Mouse (Mus musculus) hindbrain, embryonic 12.5 days (tissue): Measurements from ENCODE around the gene Syt6. TPM values are rescaled to one million over a fixed set of nuclear protein-coding genes. Genes with fewer than 3 reads are reported as not detected.
"Not testable (repeated sequence)": the region's sequence is repeated elsewhere in the genome, so short reads cannot be mapped to it uniquely, and the experiment has no call there.

Source experiments
- ATAC-seq: fragments of 200-750 bp; cut with Nextera tagmentation; 2 replicates; pipeline ENCODE4 v1.8.0; 2017; ENCODE audit warnings: moderate TSS enrichment; ENCODE audit not compliant: low FRiP score
- H3K27ac ChIP-seq: fragments of 300-500 bp; sonication (generic); 2 replicates; pipeline ENCODE4 v1.5.1; 2016; ENCODE audit warnings: mild to moderate bottlenecking
- H3K27me3 ChIP-seq: fragments of 300-500 bp; sonication (generic); 2 replicates; pipeline ENCODE4 v1.6.1; 2016; ENCODE audit warnings: mild to moderate bottlenecking
- H3K36me3 ChIP-seq: fragments of 300-500 bp; sonication (generic); 2 replicates; pipeline ENCODE4 v1.6.1; 2016; ENCODE audit warnings: mild to moderate bottlenecking
- H3K4me1 ChIP-seq: fragments of 300-500 bp; sonication (generic); 2 replicates; pipeline ENCODE4 v1.6.1; 2016
- H3K4me2 ChIP-seq: fragments of 300-500 bp; sonication (generic); replicated peaks from 2 replicates; pipeline ENCODE4 v1.6.1; 2016; ENCODE audit warnings: mild to moderate bottlenecking
- H3K4me3 ChIP-seq: fragments of 300-500 bp; sonication (generic); 2 replicates; pipeline ENCODE4 v1.5.1; 2016; ENCODE audit warnings: mild to moderate bottlenecking
- H3K9ac ChIP-seq: fragments of 300-500 bp; sonication (generic); 2 replicates; pipeline ENCODE4 v1.6.1; 2016; ENCODE audit warnings: mild to moderate bottlenecking, moderate library complexity
- H3K9me3 ChIP-seq: fragments of 300-500 bp; sonication (generic); replicated peaks from 2 replicates; pipeline ENCODE4 v1.6.1; 2016; ENCODE audit warnings: mild to moderate bottlenecking
- WGBS: fragments of 180-500 bp; shearing (Covaris S2); methylation state at CpG from one replicate; pipeline ENCODE4 v1.1.7; 2016; 5-methylcytosine and 5-hydroxymethylcytosine counted together
- polyA plus RNA-seq: library from polyadenylated mRNA; unstranded; fragments of >200 nt; fragmentation: Nextera tagmentation; extraction: Ambion mirVana; gene quantifications from 2 replicates; pipeline ENCODE4 v1.2.1, GENCODE M21; 2016

Gene Syt6
- polyA plus RNA-seq, 1 experiment from 2014 or later = 6.8 TPM

DNA sequence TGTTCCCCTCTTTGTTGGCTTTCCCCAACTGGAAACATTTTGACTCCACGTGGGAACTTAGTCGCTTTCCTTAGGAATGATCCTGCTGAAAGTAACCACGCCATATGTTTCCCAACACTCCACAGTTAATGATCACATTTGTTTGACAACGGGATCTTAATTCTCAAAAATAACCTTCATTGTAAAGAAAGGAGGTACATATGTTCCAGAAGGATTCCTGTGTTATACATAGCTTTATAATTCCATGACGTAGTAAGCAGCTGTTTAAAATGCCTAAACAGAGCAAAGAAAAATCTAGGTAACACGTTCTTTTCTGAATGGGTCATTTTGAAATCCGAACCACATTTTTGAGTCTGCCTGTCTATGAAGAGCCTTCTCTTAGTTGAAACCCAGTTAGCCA is 58.1 kb downstream of the Syt6 start:
- WGBS = 85% methylated on average over 7 of the region's 7 CpGs
- no peak for ATAC-seq
- Histone ChIP-seq H3K9ac (no peak overlapping the region), H3K4me1 (no peaks in the 10 kb centered on the region), H3K4me3 (no peak overlapping the region), H3K9me3 (no peaks in the 10 kb centered on the region), H3K27ac (no peak overlapping the region), H3K36me3 (no peaks in the 10 kb centered on the region), H3K27me3 (no peaks in the 10 kb centered on the region), H3K4me2 (no peak overlapping the region)

DNA sequence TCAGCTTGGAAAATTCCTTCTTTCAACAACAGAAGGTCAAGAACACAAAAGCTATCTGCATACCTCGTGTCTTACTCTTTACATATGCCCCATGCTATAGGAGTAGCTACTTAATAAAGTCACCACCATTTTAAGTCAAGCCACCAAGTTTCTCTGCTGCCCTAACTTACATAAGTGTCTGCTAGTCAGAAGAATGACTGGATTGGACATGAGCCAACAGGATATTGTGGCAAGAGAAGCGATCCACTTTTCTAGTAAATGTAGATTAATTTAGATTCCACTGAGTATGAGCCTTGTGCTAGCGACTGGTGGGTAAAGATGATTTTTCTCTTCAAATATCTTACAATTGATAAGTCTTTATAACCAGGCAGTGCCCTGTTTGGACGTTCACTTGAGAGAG is 58.8 kb downstream of the Syt6 start:
- no peak for ATAC-seq
- WGBS = 81% methylated on average over 4 of the region's 4 CpGs
- H3K4me2 ChIP-seq = no peak overlapping the region
- no peak overlapping the region for H3K27ac ChIP-seq
- no peaks in the 10 kb centered on the region for H3K4me1 ChIP-seq
- H3K9ac ChIP-seq = no peak overlapping the region
- H3K4me3 ChIP-seq = no peak overlapping the region
- H3K27me3 ChIP-seq = no peaks in the 10 kb centered on the region
- no peaks in the 10 kb centered on the region for H3K9me3 ChIP-seq
- no peaks in the 10 kb centered on the region for H3K36me3 ChIP-seq

DNA sequence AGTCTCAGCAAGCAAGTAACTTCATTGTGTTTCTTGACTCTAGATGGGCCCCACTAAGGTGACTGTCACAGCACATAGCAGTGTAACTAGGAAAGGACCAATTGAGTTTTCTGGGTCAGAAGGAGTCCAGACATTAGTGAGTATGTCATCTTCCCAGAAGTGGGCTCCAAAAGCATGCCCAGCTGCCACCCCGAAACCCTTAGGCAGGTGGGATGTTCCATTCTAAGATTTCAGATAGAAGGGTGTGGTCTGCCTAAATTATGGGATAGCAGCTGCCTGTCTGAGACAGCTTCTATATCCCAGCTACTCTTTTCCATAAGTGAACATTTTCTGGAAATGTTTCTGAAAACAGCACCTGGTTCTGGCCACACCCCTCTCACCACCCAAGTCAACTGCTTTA is 59.2 kb downstream of the Syt6 start:
- Histone ChIP-seq H3K9ac (no peak overlapping the region), H3K4me3 (no peak overlapping the region), H3K4me2 (no peak overlapping the region), H3K27ac (no peak overlapping the region), H3K4me1 (no peaks in the 10 kb centered on the region), H3K36me3 (no peaks in the 10 kb centered on the region), H3K27me3 (no peaks in the 10 kb centered on the region), H3K9me3 (no peaks in the 10 kb centered on the region)
- ATAC-seq = no peak
- 90% methylated on average over 1 of the region's 1 CpGs for WGBS

DNA sequence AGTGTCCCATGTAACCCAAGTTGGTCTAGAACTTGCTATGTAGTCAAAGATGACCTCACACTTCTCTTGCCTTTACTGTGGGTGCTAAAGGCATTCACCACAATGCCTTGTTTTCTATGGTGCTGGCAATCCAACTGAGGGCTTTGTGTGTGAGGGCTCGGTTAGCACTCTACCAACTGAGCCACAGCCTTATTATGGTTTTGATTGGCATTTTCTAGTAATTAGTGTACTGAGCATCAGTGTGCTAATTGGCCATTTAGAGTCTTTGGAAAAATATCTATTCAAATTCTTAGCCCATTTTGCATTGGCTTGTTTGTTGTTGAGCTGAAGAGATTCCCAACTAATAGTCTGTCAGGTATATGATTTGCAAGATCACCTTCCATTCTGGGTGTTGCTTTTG is 62.6 kb downstream of the Syt6 start:
- Histone ChIP-seq H3K27me3 (no peaks in the 10 kb centered on the region), H3K4me3 (no peak overlapping the region), H3K36me3 (no peaks in the 10 kb centered on the region), H3K4me2 (no peak overlapping the region), H3K9ac (no peak overlapping the region), H3K4me1 (peaks cover 9% of the 10 kb centered on the region), H3K27ac (no peak overlapping the region), H3K9me3 (no peaks in the 10 kb centered on the region)
- 86% methylated on average over 1 of the region's 1 CpGs for WGBS
- ATAC-seq = no peak

DNA sequence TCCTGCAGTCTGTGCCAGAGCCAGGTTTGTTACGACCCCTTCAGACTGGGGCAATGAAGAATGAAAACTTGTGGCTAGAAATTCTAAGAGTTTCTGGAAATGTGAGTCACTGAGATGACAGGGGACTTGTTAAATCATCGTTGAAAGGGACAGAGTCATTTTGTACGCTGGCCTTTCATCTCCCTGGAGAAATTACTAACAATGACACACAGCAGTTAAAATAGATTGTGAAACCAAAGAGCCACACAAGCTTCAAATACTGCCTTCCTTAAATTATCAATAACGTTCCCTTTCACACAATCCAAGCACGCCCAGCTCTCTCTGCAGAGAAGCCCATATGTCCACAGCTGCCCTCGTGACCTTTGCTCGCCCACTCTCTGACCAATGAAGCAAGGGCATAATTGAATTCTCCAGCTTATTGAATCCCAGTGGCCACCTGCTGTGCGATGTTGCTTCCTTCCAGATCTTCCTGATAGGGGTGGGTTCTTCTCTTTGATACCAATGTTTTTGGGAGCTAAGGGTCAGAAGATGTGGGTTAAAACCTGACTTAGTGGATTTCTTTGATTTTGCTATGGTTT is 65.3 kb downstream of the Syt6 start:
- Histone ChIP-seq H3K36me3 (no peaks in the 10 kb centered on the region), H3K9ac (peak overlapping the region; percentile 18; the same call in 1 of the 2 replicates), H3K27ac (no peak overlapping the region), H3K4me3 (no peak overlapping the region), H3K27me3 (no peaks in the 10 kb centered on the region), H3K4me1 (peaks cover 9% of the 10 kb centered on the region), H3K4me2 (no peak overlapping the region), H3K9me3 (no peaks in the 10 kb centered on the region)
- ATAC-seq = no peak
- 19% methylated on average over 8 of the region's 8 CpGs for WGBS

DNA sequence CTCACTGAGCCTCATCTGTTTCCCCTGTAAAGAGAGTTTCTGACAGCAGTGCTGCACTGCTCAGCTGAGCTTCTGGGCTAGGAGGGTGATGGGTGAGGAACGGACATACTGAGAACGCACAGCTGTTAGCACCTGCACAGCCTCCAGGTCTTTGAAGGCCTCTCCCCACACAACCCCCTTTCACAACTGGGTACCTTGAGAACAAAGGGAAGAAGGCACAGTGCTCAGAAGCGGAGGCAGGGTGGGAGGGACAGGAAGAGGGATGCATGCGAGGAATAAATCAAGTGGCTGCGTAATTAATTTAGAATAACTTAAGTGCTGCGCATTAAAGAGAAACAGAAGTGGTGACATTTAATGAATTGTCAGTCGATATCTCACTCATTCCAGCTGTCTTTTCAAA is 66.3 kb downstream of the Syt6 start:
- no peaks in the 10 kb centered on the region for H3K36me3 ChIP-seq
- H3K4me3 ChIP-seq = no peak overlapping the region
- 46% methylated on average over 7 of the region's 7 CpGs for WGBS
- H3K9me3 ChIP-seq = no peaks in the 10 kb centered on the region
- peaks cover 9% of the 10 kb centered on the region for H3K4me1 ChIP-seq
- ATAC-seq = peak; percentile 52
- no peak overlapping the region for H3K9ac ChIP-seq
- no peaks in the 10 kb centered on the region for H3K27me3 ChIP-seq
- H3K27ac ChIP-seq = no peak overlapping the region
- no peak overlapping the region for H3K4me2 ChIP-seq

DNA sequence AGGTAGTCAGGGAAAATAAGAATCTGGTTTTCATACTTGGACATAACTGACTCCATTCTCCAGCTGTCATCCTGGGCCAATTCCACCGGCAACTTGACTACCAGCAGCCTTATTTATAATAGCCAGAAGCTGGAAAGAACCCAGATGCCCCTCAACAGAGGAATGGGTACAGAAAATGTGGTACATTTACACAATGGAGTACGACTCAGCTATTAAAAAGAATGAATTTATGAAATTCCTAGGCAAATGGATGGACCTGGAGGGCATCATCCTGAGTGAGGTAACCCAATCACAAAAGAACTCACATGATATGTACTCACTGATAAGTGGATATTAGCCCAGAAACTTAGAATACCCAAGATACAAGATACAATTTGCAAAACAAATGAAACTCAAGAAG is 70.9 kb downstream of the Syt6 start, which contains the start of gene Atg4a-ps:
TSS of gene Atg4a-ps (minus strand) at position 101 of the 400 bp plus-strand sequence.
- not testable (repeated sequence) for H3K27me3 ChIP-seq, H3K36me3 ChIP-seq, H3K9ac ChIP-seq, H3K4me3 ChIP-seq, H3K9me3 ChIP-seq, H3K4me1 ChIP-seq, ATAC-seq, H3K27ac ChIP-seq, H3K4me2 ChIP-seq
- WGBS = 88% methylated on average over 2 of the region's 2 CpGs

DNA sequence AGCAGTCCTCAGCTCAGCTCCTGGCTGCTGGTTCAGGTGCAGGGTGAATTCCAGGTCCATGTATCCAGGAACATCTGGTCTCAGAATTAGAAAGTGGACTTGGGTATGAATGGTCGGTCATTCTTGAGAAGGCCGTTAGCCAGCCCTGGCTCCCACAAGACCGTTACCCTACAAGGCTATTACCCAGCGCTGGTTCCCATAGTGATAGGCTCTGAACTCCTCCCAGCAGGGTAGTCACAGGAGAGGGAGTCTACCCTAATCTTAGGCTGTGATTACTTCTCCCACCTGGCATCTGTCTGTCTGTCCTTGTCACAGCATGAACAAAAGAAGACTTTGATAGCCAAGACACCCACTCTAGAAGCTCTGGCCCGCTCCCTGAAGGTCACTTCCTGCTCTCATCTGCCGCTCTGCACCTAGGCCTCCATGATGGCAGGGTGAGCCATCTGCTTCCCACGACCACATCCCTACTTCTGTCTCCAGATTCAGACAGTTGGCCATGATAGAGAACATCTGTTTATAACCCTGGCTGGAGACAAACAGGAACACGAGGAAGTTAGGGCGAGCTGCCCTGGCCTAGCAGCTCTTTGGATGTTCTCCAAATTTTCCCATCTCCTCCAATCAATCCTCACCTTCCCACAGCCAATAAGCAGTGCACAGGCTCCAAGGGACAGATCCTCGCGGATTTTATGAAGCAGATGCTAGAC is 72.3 kb downstream of the Syt6 start:
- 87% methylated on average over 11 of the region's 11 CpGs for WGBS
- no peak overlapping the region for H3K4me2 ChIP-seq
- H3K27ac ChIP-seq = no peak overlapping the region
- H3K9me3 ChIP-seq = no peaks in the 10 kb centered on the region
- H3K4me1 ChIP-seq = no peaks in the 10 kb centered on the region
- no peak overlapping the region for H3K9ac ChIP-seq
- no peaks in the 10 kb centered on the region for H3K36me3 ChIP-seq
- ATAC-seq = no peak
- no peak overlapping the region for H3K4me3 ChIP-seq
- H3K27me3 ChIP-seq = no peaks in the 10 kb centered on the region

DNA sequence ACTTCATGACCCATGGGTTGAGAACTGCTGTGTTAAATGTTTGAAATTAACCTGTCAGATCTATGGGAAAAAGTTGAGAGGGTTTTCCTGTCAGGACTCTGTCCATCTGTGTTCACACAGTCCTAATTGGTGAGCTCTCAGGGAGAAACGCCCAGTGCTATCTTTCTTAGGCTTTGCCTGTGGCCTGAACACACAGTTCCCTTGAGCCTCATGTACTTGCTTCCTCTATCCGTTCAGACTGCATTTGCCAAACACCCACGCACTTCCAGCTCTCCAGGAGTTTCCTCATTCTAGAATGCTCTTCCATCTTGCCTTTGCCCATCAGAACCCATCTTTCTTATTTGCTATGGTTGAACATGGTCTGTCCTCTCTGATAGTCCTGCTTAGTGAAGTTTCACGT is 73.5 kb downstream of the Syt6 start:
- Histone ChIP-seq H3K27me3 (no peaks in the 10 kb centered on the region), H3K9me3 (no peaks in the 10 kb centered on the region), H3K4me3 (no peak overlapping the region), H3K27ac (no peak overlapping the region), H3K36me3 (no peaks in the 10 kb centered on the region), H3K4me2 (no peak overlapping the region), H3K9ac (no peak overlapping the region), H3K4me1 (no peaks in the 10 kb centered on the region)
- no peak for ATAC-seq
- 86% methylated on average over 4 of the region's 4 CpGs for WGBS

DNA sequence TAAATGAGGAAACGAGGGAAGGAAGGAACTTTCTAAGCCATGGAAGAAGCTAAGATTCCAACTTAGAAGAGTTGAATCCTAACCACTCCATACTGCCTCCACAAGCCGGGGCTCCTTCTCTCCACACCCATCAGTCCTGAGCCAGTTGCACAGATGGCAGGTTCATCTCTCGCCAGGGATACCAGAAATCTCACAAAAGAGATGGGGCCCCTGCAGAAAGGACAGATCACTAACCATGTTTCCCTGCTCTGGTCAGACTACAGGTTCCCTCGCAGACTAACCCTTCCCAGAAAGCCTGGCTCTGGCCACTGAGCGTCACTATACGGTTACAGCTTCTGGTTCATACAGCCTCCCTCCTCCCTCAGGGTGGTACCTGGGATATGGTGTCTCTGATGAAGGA is 74.7 kb downstream of the Syt6 start:
- WGBS = 80% methylated on average over 6 of the region's 6 CpGs
- Histone ChIP-seq H3K4me2 (no peak overlapping the region), H3K27me3 (no peaks in the 10 kb centered on the region), H3K4me1 (no peaks in the 10 kb centered on the region), H3K27ac (no peak overlapping the region), H3K9me3 (no peaks in the 10 kb centered on the region), H3K4me3 (no peak overlapping the region), H3K9ac (no peak overlapping the region), H3K36me3 (no peaks in the 10 kb centered on the region)
- ATAC-seq = no peak

DNA sequence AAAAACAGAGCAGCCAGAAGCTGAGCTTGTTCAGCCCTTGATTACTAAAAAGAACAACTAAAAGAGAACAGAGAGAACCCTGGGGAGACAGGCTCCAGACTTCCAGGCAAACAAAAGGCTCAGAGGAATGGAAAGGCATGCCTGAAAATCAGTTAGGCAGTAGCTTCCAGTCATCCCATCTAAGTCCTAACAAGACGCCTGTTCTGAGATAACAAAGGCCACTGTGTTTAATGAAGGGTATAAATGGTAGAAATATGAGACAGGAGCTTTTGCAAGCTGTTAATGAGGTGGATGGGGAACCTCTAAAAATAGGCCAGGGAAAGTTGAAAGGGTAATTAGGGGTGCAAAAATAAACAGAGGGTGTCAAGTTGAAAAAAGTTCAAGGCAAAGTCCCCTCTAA is 75.4 kb downstream of the Syt6 start:
- Histone ChIP-seq H3K9ac (no peak overlapping the region), H3K4me2 (no peak overlapping the region), H3K27me3 (no peaks in the 10 kb centered on the region), H3K4me1 (no peaks in the 10 kb centered on the region), H3K36me3 (no peaks in the 10 kb centered on the region), H3K4me3 (no peak overlapping the region), H3K9me3 (no peaks in the 10 kb centered on the region), H3K27ac (no peak overlapping the region)
- ATAC-seq = no peak
- WGBS = 10% methylated on average over 1 of the region's 1 CpGs

DNA sequence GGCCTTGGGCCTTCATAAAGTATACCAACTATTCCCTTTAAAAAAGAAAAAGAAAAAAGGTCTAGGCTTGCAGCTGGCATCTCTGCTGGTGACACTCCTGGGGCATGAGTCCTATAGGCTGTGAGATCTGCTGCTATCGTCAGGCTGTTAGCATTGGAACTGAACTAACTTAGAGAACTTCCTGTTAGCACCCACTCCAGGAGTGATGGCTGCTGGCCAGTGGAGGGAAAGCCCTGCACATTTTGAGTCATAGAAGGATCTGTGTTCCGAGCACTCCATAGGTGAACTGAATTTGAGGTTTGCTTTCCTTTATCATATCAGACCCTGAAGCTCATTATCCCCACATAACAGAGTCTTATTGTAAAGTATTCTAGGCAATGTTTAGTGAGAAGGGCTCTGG is 85.0 kb downstream of the Syt6 start:
- 0 out of 2 replicates have a peak, but pooled peaks cover 7% of the 10 kb centered on the region for H3K4me1 ChIP-seq
- H3K4me2 ChIP-seq = no peak overlapping the region
- no peaks in the 10 kb centered on the region for H3K9me3 ChIP-seq
- no peak overlapping the region for H3K4me3 ChIP-seq
- ATAC-seq = no peak
- no peaks in the 10 kb centered on the region for H3K27me3 ChIP-seq
- no peak overlapping the region for H3K9ac ChIP-seq
- 75% methylated on average over 2 of the region's 2 CpGs for WGBS
- no peaks in the 10 kb centered on the region for H3K36me3 ChIP-seq
- no peak overlapping the region for H3K27ac ChIP-seq

DNA sequence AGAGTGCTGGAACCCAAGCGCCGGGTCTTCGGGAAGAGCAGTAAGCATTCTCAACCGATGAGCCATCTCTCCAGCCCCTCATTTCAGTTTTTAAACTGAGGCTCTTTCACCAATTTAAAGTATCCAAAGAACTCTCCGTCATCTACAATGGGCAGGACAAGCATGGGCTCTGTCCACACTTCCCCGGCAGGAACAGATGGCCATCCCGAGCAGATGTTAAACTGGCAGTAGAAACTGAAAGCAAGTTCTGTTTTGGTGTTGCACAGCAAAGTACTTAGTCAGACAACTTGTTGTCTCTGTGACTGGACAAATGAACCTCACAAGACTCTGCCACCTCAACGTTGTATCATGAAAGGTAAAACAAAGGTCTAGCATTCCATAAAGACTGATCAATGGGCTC is 86.7 kb downstream of the Syt6 start:
- no peaks in the 10 kb centered on the region for H3K9me3 ChIP-seq
- H3K4me2 ChIP-seq = no peak overlapping the region
- H3K4me3 ChIP-seq = no peak overlapping the region
- no peak for ATAC-seq
- 87% methylated on average over 8 of the region's 8 CpGs for WGBS
- 0 out of 2 replicates have a peak, but pooled peaks cover 7% of the 10 kb centered on the region for H3K4me1 ChIP-seq
- H3K9ac ChIP-seq = no peak overlapping the region
- no peaks in the 10 kb centered on the region for H3K36me3 ChIP-seq
- no peaks in the 10 kb centered on the region for H3K27me3 ChIP-seq
- no peak overlapping the region for H3K27ac ChIP-seq
